ENCODE assay signal across 19 mouse cellular contexts in the genomic region with DNA sequence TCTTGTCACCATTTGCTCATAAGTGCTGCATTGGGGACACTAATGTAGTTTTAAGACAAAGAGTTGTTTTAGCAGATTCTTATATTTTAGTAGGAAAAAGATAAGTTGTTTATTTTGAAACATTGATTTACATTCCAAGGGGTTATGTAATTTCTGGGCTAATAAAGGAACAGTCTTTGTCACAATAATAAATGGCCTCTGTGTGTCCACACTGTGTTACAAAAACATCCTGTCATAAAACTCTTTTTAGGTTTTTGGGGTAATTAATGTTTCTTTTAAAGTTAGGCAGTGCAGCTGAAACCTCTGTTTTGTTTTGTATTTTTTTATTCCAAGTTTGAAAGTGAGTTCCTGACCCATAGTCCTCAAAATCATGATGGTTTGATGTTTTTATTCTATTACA.
DNase-seq lines count a peak whose midpoint lies in the region; ATAC-seq and TF ChIP-seq lines count a peak whose summit lies in the region.
"Had no signal": no experiment of that assay in that cellular context is flagged by ENCODE, and none has a peak within 500 bp of the region (broad histone marks: within the 10 kb centered on the region; RNA-seq: fewer than 3 reads in every experiment).

No protein-coding gene starts in this region.

- H3K36me3 ChIP-seq in kidney, embryonic 15.5 days = no peaks in the 10 kb centered on the region
- H3K36me3 ChIP-seq in lung, embryonic 16.5 days (ENCODE audit: control insufficient read depth, insufficient read depth, low read length) = no peaks in the 10 kb centered on the region
- H3K36me3 ChIP-seq in kidney, postnatal 0 days (ENCODE audit: insufficient read depth, low read length) = no peaks in the 10 kb centered on the region
- H3K36me3 ChIP-seq: embryonic facial prominence, embryonic 15.5 days; forebrain, embryonic 10.5 days; heart, embryonic 12.5 days; hindbrain, embryonic 10.5 days had no signal

- no peak overlapping the region for H3K9ac ChIP-seq in kidney, embryonic 15.5 days
- H3K9ac ChIP-seq in lung, embryonic 16.5 days (ENCODE audit: low read length) = no peak overlapping the region
- no peak overlapping the region for H3K9ac ChIP-seq in kidney, postnatal 0 days (ENCODE audit: low read depth, low read length)
- H3K9ac ChIP-seq: embryonic facial prominence, embryonic 15.5 days; heart, embryonic 12.5 days had no signal

- no peak overlapping the region for H3K27ac ChIP-seq in kidney, embryonic 15.5 days
- H3K27ac ChIP-seq in lung, embryonic 16.5 days (ENCODE audit: low read length) = no peak overlapping the region
- no peak overlapping the region for H3K27ac ChIP-seq in kidney, postnatal 0 days
- H3K27ac ChIP-seq: embryonic facial prominence, embryonic 15.5 days; forebrain, embryonic 10.5 days; gastrocnemius, adult 2 months; hindbrain, embryonic 10.5 days had no signal

- TF ChIP-seq CTCF in lung, adult 2 months (IDR thresholded peaks at IDR 0.05; ENCODE audit: insufficient read depth, low read length) = no peak
- TF ChIP-seq CTCF in kidney, postnatal 0 days (IDR thresholded peaks at IDR 0.05; ENCODE audit: low read depth) = no peak

- DNase-seq in kidney, adult 18-20 months = no peak
- no peak for DNase-seq in lung, adult 2 months
- DNase-seq in kidney, postnatal 0 days (ENCODE audit: low spot score) = peak; percentile 88
- DNase-seq in cerebellum, adult 18-20 months = no peak
- DNase-seq: adrenal gland, adult 8-10 months; adrenal gland, postnatal 36 days; cerebellum, adult 8-10 months; cerebellum, postnatal 14 days; embryo, embryonic 11 days; gastrocnemius, adult 2 months; gastrocnemius, postnatal 25 days had no signal

- no peak for TF ChIP-seq POLR2A in lung, adult 2 months (IDR thresholded peaks at IDR 0.05; ENCODE audit: borderline replicate concordance, extremely low read depth, low read depth, low read length)

- 0 out of 2 replicates have a peak, but pooled peaks have one; percentile 54 for ATAC-seq in kidney, embryonic 15.5 days (replicated peaks; ENCODE audit: low FRiP score)
- peak; percentile 74; the same call in 1 of the 2 replicates for ATAC-seq in lung, embryonic 16.5 days (ENCODE audit: low read depth)
- peak; percentile 43; the same call in 1 of the 2 replicates for ATAC-seq in kidney, postnatal 0 days (replicated peaks; ENCODE audit: low FRiP score, low read depth)
- ATAC-seq: forebrain, embryonic 14.5 days had no signal

- H3K4me3 ChIP-seq in kidney, embryonic 15.5 days (replicated peaks) = no peak overlapping the region
- no peak overlapping the region for H3K4me3 ChIP-seq in lung, embryonic 16.5 days (ENCODE audit: low read length)
- no peak overlapping the region for H3K4me3 ChIP-seq in lung, adult 2 months (replicated peaks; ENCODE audit: extremely low read depth, low read depth, low read length)
- no peak overlapping the region for H3K4me3 ChIP-seq in kidney, postnatal 0 days (replicated peaks; ENCODE audit: low read depth, low read length)
- H3K4me3 ChIP-seq: embryonic facial prominence, embryonic 15.5 days; erythroblast, embryonic 14.5 days; forebrain, embryonic 10.5 days; gastrocnemius, adult 2 months; heart, embryonic 12.5 days; hindbrain, embryonic 10.5 days had no signal

- 0 out of 2 replicates have a peak, but pooled peaks cover 3% of the 10 kb centered on the region for H3K9me3 ChIP-seq in kidney, embryonic 15.5 days (replicated peaks)
- no peaks in the 10 kb centered on the region for H3K9me3 ChIP-seq in lung, embryonic 16.5 days (ENCODE audit: control insufficient read depth, low read length)
- H3K9me3 ChIP-seq in kidney, postnatal 0 days (replicated peaks; ENCODE audit: low read length) = no peaks in the 10 kb centered on the region
- H3K9me3 ChIP-seq: embryonic facial prominence, embryonic 15.5 days; forebrain, embryonic 10.5 days had no signal

- 0 out of 2 replicates have a peak, but pooled peaks cover 3% of the 10 kb centered on the region for H3K4me1 ChIP-seq in kidney, embryonic 15.5 days
- no peaks in the 10 kb centered on the region for H3K4me1 ChIP-seq in lung, embryonic 16.5 days (replicated peaks; ENCODE audit: control insufficient read depth, insufficient read depth, low read length)
- no peaks in the 10 kb centered on the region for H3K4me1 ChIP-seq in lung, adult 2 months (ENCODE audit: control insufficient read depth, insufficient read depth, low read length)
- H3K4me1 ChIP-seq in kidney, postnatal 0 days (replicated peaks; ENCODE audit: insufficient read depth, low read length) = no peaks in the 10 kb centered on the region
- H3K4me1 ChIP-seq: embryonic facial prominence, embryonic 15.5 days; forebrain, embryonic 10.5 days; heart, embryonic 12.5 days; hindbrain, embryonic 10.5 days had no signal

- no peaks in the 10 kb centered on the region for H3K27me3 ChIP-seq in kidney, embryonic 15.5 days
- no peaks in the 10 kb centered on the region for H3K27me3 ChIP-seq in lung, embryonic 16.5 days (ENCODE audit: control insufficient read depth, insufficient read depth, low read depth, low read length)
- H3K27me3 ChIP-seq in kidney, postnatal 0 days (ENCODE audit: insufficient read depth, low read length) = no peaks in the 10 kb centered on the region
- H3K27me3 ChIP-seq: embryonic facial prominence, embryonic 15.5 days; heart, embryonic 12.5 days had no signal

- no peak overlapping the region for H3K4me2 ChIP-seq in kidney, embryonic 15.5 days
- H3K4me2 ChIP-seq in lung, embryonic 16.5 days (ENCODE audit: low read depth, low read length) = no peak overlapping the region
- no peak overlapping the region for H3K4me2 ChIP-seq in kidney, postnatal 0 days (ENCODE audit: low read length)
- H3K4me2 ChIP-seq: embryonic facial prominence, embryonic 15.5 days; heart, embryonic 12.5 days had no signal
